Mouse (Mus musculus): Measurements from ENCODE around the gene Ccdc32.

GRCm38 (mm10) chr2:119023154-119023660 is 6.0 kb downstream of the Ccdc32 start:
- TF ChIP-seq CTCF (IDR thresholded peaks at IDR 0.05; ENCODE audit: insufficient read depth, low read length) (no peak), POLR2A (IDR thresholded peaks at IDR 0.05; ENCODE audit: borderline replicate concordance, extremely low read depth, low read depth, low read length) (no peak)

Measured in lung, adult 2 months (tissue).